Mouse (Mus musculus) frontal cortex, postnatal 36 days (tissue): ENCODE results near the gene Acsf3.
A peak's percentile ranks its signal among the peaks of the same experiment; 100 is the strongest.

Experiments used
- DNase-seq, 2 experiments: peaks; one replicate each; pipeline ENCODE4 v3.0.0; 2022; ENCODE audit warnings: low spot score in 2 of 2

The Acsf3 gene

DNA sequence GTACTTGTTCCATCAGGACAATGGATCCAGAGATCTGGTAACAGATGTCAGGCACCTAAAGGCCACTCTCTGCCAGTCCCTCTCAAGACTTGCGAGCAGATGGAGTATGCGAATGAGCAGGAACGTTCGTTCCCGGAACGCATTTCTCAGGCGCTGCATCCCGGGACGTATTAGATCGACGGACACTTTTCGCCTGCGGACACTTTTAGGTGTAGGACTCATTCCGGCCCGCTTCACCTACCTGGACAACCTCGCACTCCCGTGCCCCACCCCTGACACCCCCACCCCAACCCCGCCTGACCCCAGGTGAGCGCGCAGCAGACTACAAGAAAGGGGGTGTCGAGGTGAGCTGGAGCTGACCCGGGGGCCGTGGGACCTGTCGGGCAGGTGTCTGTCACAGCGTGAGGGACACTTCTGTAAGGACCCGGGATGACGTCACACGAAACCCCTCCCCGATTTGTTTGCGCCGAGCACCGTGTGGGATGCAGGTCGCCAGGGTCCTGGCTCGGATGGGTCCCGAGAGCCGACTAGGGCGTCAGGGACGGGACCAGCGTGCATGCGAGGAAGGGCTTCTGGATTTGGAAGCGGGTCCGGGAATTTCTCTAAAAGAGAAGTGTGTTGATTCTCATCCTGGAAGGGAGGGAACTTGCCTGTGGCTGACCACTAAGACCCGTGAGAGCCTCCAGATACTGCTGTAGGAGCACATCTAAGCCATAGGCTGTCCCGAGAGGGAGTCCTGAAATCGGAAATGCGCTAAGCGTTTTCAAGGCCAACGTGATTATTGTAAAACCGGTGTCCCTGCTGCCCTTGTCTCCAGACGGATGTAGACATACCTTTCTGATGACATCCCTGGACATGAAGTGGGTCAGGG lies at the start of gene Acsf3:
Gene Acsf3 (plus strand): TSS at position 202 of the 871 bp plus-strand sequence.
- peak; percentile 63 to 70 for DNase-seq

GRCm38 (mm10) chr8:122726789-122727188 lies 48.5 kb upstream of the Acsf3 start:
- DNase-seq = no peak

DNA sequence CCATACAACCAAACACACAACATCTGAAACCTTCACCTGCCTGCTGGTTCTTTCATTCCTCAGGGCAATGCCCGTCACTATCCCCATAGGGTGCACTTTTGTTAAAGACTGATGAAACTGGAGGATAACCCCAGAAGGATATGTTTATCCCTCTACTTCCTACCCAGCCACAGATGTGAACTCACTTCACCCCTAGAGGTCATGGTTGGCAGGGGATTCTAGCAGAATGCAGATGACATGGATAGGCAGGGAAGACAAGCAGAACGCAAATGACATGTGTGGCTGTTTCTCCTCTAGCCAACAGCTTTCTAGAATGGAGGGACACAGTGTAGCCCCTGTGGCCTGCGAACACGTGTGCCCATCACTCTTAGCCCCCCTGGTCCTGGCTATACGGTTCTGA lies 47.9 kb upstream of the Acsf3 start:
- no peak for DNase-seq

GRCm38 (mm10) chr8:122728630-122729029 lies 46.7 kb upstream of the Acsf3 start:
- no peak for DNase-seq

DNA sequence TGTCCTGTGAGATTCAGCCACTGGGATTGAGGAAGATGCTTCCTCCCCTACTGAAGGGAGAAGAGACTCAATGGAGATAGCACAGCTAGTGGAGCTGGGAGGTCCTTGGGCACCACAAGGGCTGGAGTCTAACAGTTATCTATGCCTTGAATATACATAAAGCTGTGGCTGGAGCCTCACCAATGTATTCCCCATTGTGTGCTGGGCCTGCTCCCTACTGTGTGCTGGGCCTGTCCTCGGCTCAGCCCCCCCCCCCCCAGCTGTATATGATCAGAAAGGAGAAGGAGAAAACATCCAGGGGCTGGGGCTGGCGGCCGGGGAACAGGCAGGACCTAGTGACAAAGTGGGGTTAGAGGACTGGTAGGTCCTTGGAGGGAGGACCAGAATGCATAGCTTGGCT lies 40.2 kb upstream of the Acsf3 start:
- no peak for DNase-seq

GRCm38 (mm10) chr8:122735542-122736473 lies 39.5 kb upstream of the Acsf3 start:
- DNase-seq = no peak

GRCm38 (mm10) chr8:122736623-122737022 lies 38.7 kb upstream of the Acsf3 start:
- no peak for DNase-seq

GRCm38 (mm10) chr8:122737071-122737470 lies 38.2 kb upstream of the Acsf3 start:
- DNase-seq = no peak

GRCm38 (mm10) chr8:122737886-122738285 lies 37.4 kb upstream of the Acsf3 start:
- DNase-seq = no peak

DNA sequence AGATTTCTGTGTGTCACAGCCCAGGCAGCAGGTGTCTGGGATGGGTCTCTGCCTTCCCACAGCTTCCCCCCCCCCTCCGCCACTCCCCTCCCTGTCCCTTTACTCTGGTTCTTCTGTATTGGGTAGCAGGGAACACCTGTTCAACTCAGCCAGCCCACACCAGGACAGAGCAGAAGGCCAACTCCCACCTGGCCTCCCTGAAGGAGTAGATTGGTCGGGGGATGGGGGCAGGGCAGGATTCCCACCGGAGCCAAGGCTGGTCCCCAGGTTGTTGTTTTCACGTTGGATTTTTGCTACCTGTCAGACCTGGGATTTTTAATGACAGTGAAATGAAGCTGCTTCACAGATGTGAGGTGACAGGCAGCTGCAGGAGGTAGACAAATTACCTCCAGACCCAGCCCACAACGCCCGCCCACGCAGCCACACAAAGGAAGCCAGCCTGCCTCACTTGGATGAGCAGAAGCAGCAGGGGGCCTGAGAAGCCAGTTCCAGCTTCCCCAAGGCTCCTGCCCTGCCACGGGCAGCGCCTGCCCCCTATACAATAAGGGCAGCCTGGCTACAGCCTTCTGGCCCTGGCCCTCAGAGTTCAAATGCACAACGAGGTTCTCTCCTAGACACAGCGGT lies 36.1 kb upstream of the Acsf3 start:
- DNase-seq = no peak

DNA sequence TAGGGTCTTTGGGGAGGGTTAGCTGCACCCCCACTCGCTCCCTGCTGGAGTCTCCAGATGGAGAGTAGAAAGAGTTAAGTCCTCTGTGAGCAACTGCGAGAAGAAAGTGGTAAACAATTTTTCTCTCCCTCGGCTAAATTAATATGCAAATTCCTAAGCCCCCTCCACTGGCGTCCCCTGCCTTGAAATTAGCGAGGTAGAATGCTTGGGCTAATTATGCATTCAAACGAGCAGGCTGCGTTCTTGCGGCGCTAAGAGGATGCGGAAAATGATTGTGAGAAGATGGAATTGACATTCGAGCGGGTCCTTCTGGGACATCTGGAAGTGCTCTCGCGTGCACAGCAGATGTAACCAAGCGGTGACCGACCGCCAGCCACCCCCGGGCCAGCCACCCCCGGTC lies 32.8 kb upstream of the Acsf3 start:
- DNase-seq = no peak

GRCm38 (mm10) chr8:122745022-122745749 lies 30.1 kb upstream of the Acsf3 start:
- no peak for DNase-seq

DNA sequence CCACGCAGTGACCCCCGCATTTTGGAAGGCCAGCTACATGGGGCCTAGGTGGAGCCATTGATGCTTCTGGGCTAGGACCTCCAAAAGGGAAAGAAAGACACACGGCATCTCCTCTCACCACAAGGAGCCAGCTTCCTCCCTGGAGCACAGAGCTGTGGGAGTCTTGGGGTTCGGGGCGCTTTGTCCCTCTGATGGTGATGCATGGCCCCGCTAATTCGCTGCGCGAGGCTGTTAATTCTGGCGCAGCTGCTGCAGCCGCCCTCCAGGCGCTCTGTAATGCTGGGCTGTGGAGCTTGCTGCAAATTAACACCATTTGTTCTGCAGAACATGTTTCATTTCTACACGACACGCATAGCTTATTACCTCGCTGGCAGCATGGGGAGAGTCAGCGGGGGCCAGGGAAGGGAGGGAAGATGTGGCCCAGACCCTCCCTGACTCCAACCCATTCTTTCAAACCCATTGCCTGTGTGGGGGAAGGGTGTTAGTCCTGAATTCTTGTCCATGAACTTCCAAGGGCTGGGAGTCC lies 29.5 kb upstream of the Acsf3 start:
- DNase-seq = peak in 1 of 2 experiments; percentile 43

DNA sequence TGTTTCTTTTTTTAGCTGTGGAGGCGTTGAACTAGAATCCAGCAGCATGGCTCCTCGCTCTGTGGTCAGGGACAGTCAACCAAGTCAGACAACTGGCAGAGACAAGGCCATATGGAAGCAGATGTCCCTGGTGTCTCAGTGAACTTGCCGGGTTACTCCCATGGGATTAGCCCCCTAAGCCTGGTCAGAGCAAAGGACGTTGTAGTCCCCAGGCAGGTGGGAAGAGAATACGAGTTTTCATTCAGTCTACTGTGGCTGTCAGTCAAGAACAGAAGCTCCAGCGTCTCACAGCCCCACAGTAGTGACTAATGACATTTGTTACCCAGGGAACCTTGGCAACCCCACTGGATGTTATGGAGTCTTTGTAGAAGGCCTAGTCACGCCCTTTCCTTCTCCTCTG lies 28.8 kb upstream of the Acsf3 start:
- no peak for DNase-seq

DNA sequence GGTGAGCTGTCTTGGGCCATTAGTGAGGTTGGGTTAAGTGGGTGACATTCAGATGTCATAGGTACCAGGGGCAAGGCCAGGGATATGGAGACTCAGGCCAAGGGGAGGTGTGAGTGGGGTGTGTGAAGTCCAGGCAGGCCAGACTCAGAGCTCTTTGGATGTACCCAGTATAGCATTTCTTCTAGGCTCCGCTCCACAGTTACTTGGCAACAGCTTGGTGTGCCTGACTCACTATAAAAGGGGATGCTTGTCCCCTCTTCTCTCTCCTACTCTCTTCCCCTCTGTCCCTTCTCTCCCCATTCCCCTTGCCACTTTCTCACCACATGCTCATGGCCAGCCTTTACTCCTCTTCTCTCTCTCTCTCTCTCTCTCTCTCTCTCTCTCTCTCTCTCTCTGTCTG lies 27.5 kb upstream of the Acsf3 start:
- no peak for DNase-seq

GRCm38 (mm10) chr8:122749333-122749958 lies 25.8 kb upstream of the Acsf3 start:
- DNase-seq = peak in 1 of 2 experiments; percentile 48

DNA sequence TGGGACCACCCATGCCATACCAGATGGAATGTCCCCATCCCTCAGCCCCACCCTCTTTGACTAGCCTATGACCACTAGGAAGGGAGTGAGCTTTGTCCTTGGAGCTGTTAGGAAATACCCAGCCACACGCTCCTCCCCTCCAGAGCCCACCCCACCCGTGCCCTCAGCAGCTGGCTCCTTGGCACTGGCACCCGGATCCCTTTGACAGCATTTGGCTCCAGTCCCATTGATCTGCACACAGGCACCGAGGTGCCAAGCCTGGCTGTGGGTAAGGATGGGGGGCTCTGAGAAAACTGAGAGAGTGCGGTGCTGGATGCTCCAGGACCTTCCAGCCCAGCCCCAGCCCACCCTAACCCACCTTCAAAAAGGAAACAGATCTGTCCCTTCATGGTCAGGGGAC lies 23.9 kb upstream of the Acsf3 start:
- DNase-seq = peak in 1 of 2 experiments; percentile 35

DNA sequence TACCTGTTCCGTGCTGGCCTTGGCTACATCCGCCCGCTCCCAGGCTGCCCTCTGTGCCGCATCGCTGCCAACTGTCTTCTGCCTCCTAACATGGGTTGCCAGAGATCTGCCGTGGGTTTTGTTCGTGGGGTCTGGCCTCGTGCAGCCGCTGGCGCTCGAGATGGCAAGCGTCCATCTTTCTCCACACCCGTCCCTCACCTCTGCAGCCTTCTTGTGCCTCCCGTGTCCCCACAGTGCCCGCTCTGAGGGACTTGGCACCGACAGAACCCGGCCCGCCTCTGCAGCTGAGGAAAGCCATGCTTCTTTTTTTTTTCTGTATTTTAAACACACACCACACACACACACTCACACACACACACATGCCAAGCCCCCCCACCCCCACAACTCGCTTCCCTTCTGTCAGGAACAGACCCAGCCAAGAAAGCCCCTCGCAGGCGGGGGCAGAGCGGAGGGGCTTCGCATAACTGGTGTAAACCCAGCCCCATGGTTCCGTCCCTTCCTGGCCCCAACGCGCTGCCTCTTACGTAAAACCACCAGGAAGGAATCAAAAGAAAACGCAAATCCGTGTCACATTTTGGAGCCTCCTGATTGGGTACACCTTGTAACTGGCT lies 23.1 kb upstream of the Acsf3 start:
- peak; percentile 65 to 77 for DNase-seq

- DNase-seq = no peak
These were observed 16.7 kb upstream of the Acsf3 start for GRCm38 (mm10) chr8:122758597-122758996.

DNA sequence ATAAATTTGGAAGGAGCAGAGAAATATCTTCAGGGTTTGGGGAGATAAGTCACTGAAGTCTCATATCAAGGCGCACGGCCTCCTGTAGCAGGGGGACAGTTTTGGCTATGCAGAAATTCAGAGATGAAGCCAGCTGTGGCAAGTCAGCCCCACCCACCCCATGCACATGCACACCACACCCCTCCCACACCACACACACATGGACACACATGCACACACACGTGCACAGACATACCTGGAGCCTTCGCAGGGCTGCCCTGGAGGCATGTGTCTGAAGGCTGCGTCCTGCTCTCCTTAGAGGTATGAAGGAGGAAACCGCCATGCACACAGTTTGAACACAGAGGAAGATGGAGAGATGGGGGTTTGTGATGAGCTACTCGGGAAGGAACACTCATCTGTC lies 15.2 kb upstream of the Acsf3 start:
- DNase-seq = no peak
